Mouse (Mus musculus) left cerebral cortex, adult 11 months (tissue): ENCODE data around the gene Gzmm.
A peak's percentile ranks its signal among the peaks of the same experiment; 100 is the strongest.

Experiments
- DNase-seq: peaks from one replicate; pipeline ENCODE4 v3.0.0; 2022; ENCODE audit warnings: low spot score

The Gzmm gene

GRCm38 (mm10) chr10:79688720-79689119 lies at the start of gene Gzmm:
Gene Gzmm (plus strand): TSS chr10:79689020.
- no peak for DNase-seq

- DNase-seq: no peak
Measured at GRCm38 (mm10) chr10:79645711-79646110, 43.1 kb upstream of the Gzmm start, which contains the start of gene Odf3l2. Gene Odf3l2 (minus strand): TSS chr10:79645738.

GRCm38 (mm10) chr10:79649070-79649751 lies 39.6 kb upstream of the Gzmm start:
- DNase-seq: no peak

- DNase-seq: no peak
Measured at GRCm38 (mm10) chr10:79652789-79653188, 36.0 kb upstream of the Gzmm start.

GRCm38 (mm10) chr10:79654946-79655395 lies 33.8 kb upstream of the Gzmm start:
- no peak for DNase-seq

- DNase-seq: no peak
Measured at GRCm38 (mm10) chr10:79658829-79659228, 30.0 kb upstream of the Gzmm start.

- DNase-seq: no peak
Measured at GRCm38 (mm10) chr10:79660298-79660697, 28.5 kb upstream of the Gzmm start.

GRCm38 (mm10) chr10:79661861-79662260 lies 27.0 kb upstream of the Gzmm start:
- DNase-seq: no peak

GRCm38 (mm10) chr10:79664131-79664665 lies 24.6 kb upstream of the Gzmm start, which contains the start of gene Madcam1:
Gene Madcam1 (plus strand): TSS chr10:79664559.
- no peak for DNase-seq

GRCm38 (mm10) chr10:79665051-79665450 lies 23.8 kb upstream of the Gzmm start:
- no peak for DNase-seq

- no peak for DNase-seq
Measured at GRCm38 (mm10) chr10:79666493-79666892, 22.3 kb upstream of the Gzmm start.

GRCm38 (mm10) chr10:79668076-79668475 lies 20.7 kb upstream of the Gzmm start:
- DNase-seq: no peak

GRCm38 (mm10) chr10:79668771-79669575 lies 19.8 kb upstream of the Gzmm start, which contains the start of gene Tpgs1:
Gene Tpgs1 (plus strand): TSS chr10:79669369.
- DNase-seq: peak; percentile 93

GRCm38 (mm10) chr10:79669576-79670057 lies 19.2 kb upstream of the Gzmm start:
- DNase-seq: no peak

GRCm38 (mm10) chr10:79670071-79670888 lies 18.5 kb upstream of the Gzmm start:
- no peak for DNase-seq

GRCm38 (mm10) chr10:79671396-79672087 lies 17.3 kb upstream of the Gzmm start:
- no peak for DNase-seq

GRCm38 (mm10) chr10:79672088-79672455 lies 16.7 kb upstream of the Gzmm start:
- no peak for DNase-seq

GRCm38 (mm10) chr10:79673054-79673453 lies 15.8 kb upstream of the Gzmm start:
- no peak for DNase-seq

GRCm38 (mm10) chr10:79675346-79676035 lies 13.3 kb upstream of the Gzmm start:
- DNase-seq: no peak
